Mouse (Mus musculus) kidney, adult 8-10 months (tissue): ENCODE results near the gene Dct.
A peak's percentile ranks its signal among the peaks of the same experiment; 100 is the strongest.

Experiments used
- DNase-seq, 2 experiments: peaks; one replicate each; pipeline ENCODE4 v3.0.0; 2022

Dct gene

DNA sequence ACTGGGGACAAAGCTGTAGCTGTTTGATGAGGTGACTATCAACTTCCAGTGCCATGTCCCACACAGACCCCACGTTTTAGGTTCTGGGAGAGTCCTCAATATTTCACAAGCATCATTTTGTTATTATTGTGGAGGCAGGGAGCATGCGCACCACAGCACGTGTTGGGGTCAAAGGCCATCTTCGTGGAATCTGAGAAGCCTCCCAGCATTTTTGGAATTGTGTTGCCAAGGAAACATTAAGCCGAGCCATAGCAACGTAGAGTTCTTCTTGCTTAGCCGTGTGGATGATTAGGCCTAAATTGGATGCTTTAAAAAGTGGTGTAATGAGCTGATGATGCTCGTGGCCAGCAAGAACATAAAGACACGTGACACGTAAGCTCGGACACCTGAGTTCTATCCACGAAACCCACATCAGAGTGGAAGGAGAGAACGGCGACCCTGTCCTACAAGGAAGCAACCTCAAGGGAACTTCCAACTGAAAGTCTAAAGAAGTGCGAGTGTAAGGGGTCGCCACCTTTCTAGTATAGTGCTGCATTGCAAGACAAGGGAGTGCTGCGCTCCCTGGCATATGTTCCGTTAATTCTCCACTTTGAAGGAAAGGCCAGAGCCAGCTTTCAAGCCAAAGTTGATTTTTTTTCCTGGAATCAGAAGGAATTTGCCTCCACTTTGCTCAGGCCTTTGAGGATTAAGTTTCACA lies 9.8 kb downstream of the Dct start:
- no peak for DNase-seq

DNA sequence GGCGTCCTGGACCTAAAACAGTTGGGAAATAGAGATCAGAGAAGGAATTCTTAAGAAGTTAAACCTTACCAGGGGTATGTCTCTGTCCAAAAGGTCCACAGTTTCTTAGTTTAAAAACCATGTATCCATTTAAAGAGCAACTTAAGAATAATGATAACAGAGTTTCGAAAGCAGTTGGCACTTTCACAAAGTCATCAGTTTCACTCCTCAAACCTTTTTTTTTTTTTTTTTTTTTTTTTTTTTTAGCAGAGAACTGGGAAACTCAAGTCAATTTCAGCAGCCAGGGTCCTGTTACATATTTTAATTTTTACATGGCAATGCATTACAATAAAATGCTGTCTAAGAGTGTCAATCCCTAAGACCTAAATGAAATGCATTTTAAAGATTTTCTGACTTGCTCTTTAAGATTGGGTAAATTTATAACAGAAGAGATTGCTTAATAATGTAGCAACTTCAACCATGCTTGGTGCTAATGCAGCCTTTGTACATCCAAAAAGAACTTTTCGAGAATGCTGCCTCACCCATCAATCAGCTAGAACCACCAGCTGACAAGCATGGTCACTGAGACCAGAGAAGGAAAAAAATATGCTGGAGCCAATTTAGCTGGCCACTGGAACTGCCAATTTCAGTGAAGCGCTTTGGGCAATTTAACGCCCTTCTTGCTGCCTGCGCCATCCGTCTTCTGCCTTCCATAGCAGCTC lies 11.3 kb downstream of the Dct start:
- DNase-seq, result no peak

DNA sequence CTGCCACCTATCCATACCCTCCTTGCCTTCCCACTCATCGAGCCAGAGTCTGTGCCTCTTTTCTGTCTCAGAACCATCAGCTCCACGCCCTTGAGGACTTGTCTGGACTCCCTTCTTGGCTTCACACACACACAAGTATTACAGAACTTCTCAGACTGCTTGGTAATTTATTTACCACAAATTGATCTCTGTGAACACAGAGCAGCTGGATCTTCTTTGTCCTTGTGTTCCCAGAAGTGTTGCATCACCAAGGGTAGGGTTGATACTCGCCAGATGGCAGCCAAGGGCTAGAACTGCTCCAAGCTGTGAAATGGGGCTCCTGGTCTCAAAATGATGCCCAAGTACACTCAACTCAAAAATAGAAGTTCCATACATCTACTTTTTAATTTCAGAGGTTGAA lies 13.0 kb downstream of the Dct start:
- DNase-seq, result no peak

DNA sequence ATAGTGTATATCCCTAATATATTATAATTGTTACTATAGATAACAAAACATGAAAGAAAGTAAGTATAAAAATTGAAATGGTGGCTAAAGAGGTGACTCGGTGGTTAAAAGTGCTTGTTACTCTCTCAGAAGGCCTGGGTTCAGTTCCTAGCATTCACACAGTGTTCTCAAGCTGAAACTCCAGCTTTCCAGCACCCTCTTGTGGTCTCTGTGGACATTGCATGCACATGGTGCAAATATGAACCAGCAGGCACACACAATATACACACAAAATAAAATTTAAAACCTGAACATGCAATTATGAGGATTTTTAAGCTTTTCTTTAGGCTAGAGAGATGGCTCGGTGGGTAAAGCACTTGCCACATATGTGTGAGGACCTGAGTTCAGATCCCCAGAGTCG lies 24.5 kb downstream of the Dct start:
- peak in 1 of 2 experiments; percentile 9 for DNase-seq

DNA sequence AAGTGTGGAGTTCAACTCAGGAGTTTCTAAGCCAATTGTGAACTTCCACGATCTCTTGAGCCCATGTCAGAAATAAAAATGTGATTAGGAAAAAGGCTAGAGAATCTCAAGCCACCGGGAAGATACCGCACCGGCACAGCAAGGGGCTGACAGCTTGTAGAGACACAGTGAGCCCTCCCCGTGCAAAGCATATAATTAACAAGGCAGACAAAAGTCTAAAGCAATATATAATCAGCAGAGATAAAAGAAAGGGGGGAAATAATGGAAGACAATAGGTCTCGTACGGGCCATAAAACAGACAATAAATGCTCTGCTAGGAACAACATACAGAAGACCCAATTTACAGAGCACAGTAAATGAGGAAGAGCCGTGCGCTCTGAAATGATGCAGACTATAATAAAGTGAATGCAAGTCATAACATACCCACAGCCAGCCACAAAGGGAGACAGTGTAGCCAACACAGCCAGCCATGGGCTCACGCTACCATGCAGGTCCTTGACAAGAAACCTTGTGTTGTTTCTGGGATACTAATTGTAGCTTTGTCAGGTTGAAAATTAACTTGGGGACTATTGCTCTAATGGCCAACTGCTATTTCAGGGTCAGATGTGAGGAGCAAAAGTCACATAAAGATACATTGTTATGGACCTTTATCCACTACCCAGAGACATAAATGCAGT lies 30.0 kb downstream of the Dct start:
- no peak for DNase-seq

DNA sequence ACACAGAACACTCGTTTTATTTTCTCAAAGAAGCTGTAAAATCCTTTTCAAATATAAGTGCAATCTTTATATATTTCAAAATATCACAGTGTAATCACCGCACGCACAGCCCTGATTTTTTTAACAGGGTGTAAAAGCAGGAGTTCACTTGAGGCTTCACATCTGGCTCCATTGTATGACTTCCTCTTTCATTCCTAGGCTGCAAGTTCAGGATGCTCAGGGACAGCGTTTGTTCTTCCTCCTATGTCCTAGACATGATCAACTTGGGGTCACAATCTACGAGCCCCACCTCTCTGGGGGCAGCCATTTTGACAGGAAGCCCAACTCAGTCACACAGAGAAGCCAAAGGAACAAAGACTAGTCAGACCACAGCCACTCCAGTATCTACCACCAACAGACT lies 32.7 kb downstream of the Dct start:
- no peak for DNase-seq

DNA sequence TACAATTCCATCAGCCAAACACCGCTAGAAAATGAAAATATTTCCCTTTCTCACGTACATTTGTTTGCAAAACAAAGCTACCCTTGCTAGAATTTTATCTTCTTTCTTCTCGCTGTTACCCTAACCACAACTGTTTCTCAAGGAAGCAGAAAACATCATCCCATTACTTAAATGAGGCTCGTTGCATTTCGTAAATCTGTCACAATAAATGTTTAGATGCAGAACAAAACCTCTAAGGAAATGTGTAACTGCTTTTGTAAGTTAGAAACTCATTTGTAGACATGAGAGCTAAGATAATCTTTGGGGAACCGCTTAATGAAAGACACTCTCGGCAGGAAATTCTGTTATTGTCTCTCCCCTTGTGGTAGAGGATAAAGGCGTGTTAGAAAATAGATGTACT lies 38.8 kb downstream of the Dct start:
- no peak for DNase-seq

DNA sequence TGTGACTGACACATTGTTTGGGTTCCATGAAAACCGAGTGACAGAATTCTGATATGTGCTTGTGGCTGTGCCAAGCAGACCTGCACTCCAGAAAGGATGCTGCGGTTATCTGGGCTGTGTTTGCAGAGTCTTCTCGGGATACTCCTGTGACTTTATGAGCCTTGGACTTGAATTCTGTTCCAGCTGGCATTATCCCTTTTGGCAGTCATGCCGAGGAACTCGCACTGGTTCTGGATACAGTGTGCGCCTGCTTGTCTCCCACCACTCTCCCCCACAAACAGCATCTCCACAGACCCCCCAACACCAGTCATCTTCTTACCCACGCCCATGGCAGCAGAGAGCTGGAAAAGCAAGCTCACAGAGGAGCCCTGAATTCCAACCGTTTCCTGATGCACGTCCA lies 42.5 kb downstream of the Dct start:
- DNase-seq, result no peak

DNA sequence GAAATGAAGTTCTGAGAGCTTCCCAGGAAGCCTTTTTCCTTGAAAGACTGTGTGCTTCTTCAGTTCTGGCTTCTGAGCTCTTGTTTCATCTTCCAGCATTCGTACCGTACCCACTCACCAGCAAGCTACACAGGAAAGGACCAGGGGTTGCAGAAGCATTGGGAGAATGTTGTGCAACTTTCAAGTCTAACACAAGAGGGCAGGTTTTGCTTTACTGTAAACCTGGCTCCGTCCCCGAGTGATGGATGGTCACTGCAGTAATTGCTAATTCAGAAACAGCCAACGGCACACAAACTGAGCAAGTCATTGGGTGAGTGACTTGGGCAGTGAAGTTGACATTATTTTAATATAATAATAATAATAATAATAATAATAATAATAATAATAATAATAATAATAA lies 46.3 kb downstream of the Dct start:
- peak; percentile 3 to 37 for DNase-seq

DNA sequence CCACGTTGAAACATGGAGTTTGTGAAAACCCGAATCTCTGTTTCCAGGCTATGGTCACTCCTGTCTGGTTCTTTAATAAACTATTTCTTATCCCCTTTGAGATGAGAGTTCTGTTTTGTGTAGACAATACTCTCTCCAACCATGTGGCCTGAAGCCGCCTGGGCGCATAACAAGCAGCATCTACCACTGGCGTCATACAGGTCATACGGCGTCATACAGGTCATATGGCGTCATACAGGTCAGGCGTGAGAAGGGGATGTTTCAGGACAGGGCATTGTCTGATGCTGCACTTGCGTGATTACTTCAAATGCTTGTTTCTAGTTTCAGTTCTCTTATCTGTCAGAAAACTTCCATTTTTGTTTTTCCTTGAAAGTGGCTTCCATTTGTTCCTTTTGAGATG lies 47.6 kb downstream of the Dct start:
- DNase-seq, result no peak

DNA sequence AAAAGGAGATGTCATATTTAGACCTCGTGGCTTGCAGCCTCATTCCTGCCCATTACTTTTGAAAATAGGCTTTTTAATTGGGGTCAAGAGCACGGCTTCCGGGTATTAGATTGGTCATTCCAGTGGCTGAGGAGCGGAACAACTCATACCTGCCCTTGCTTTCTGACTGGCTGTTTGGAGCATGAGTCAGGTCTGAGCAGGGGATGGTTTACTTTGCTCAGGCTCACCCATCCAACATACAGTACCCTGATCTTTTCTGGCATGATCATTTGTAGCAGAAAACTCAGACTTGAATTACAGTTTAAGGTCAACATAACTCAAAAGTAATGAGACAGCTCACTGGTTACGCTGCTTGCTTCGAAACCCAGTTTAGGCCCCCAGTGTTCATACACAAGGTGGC lies 58.2 kb downstream of the Dct start:
- DNase-seq, result no peak

DNA sequence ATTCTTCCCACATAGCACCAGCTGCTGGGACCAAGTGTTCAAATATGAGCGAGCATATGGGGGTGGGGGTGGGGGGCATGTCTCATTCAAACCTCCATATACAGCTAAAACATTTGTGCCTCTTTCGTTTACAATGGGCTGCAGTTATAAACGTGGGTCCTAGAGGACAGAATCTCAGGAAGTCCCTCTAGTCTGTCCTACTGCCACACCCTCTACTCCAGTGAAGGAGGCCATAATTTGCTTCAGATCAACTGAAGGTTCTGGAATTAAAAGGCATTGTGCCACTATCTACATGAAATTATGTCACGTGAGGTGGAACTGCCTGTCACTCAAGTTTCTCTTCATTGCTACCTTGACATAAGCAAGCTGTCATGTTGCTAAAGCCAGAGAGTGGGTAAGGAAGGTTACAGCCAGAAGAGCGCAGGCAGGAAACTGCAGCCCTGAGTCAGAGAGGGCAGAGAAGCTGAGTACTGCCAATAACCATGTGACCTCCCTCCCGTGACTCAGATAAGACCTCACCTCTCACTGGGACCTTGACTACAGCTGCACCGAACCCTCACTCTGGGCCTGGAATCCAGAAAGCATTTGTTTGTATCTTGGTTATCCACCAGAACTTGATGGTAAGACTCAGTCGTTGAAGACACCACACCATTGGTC lies 59.3 kb downstream of the Dct start:
- DNase-seq, result no peak

DNA sequence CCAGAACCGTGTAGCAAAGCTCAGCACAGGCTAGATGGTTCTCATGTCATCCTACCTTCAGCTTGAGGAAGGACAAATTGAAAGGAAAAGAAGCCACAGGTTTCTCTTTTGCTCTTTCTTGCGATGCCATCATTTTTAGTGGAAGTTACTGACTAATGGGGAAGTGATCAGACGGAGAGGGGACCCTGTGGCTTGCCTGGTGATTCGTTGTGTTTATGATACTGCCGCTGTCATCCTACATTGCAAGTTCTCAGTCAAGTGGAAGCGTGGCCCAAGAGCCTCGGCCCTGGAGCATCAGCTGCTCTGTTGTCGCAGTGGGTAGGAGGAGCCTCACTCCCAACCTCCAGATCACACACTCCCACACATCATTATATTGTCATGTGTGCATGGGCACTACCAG lies 61.8 kb downstream of the Dct start:
- DNase-seq, result no peak

DNA sequence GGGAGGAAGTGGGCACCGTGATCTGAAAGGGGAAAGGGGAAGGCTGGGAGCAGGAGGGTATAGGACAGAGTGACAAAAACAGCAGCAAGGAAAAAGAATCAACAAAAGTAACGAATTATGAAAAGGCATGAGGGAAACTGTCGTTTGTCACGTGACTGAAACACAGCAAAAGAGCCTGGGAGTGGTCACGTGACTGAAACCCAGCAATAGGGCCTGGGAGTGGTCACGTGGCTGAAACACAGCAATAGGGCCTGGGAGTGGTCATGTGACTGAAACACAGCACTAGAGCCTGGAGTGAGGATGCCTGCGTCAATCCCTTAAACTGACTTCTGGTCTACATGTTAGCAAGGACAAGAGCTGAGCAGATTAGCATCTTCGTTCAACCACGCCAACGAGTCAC lies 63.6 kb downstream of the Dct start:
- DNase-seq, result no peak

DNA sequence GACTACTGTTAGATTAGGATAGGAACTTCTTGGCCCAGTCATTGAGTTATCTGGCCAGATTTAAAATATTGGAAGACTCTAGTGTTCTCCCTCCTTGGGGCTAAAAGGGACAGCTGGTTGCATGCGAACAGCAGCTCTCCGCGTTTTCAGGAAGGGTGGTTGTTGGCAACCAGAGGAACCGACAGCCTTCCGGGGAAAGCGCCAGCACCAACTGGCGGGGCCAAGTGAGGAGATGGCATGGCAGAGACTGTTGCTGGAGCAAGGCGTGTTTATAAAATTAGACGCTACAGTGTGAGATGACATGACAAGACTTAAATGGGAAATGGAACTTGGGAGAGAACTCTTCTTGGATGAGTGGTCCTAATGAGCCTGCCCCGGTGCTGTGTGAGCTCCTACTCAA lies 70.5 kb downstream of the Dct start:
- no peak for DNase-seq

DNA sequence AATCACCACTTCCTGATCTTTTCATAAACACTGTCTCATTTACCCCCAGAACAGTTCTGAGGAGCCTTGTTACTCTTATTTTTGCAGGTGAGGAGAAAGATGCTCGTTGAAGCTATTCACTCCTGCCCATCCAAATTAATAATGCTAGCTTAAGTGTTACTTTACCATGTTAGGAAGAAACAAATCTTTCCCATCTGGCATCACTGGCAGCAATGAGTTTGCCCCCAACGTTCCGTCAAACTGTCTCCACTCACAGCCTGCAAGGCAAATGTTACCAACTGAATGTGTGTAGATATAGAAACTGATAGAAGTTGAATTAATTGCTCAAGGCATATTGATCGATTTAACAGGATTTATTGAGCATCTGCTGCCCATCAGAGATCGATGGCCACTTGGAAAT lies 79.5 kb downstream of the Dct start:
- no peak for DNase-seq
